Mouse (Mus musculus) adrenal gland, adult 18-20 months (tissue): Measurements from ENCODE around the gene Abcc5. TPM values are rescaled to one million over a fixed set of nuclear protein-coding genes. Genes with fewer than 3 reads are reported as not detected.
A peak's percentile ranks its signal among the peaks of the same experiment; 100 is the strongest.
"Not testable (repeated sequence)": the region's sequence is repeated elsewhere in the genome, so short reads cannot be mapped to it uniquely, and the experiment has no call there.

Experiments
- DNase-seq, 2 experiments: peaks; one replicate each; pipeline ENCODE4 v3.0.0; 2021 to 2022; ENCODE audit warnings: low spot score in 2 of 2
- total RNA-seq, 2 experiments: library from RNA; stranded (reverse); gene quantifications; 1 replicate in 1 of 2; 2 replicates in 1 of 2; pipeline ENCODE4 v1.2.3; 2021

Gene Abcc5
- total RNA-seq, 2 experiments from 2014 or later = 77.9 to 95.5 TPM

GRCm38 (mm10) chr16:20368221-20368620 lies 58.0 kb downstream of the Abcc5 start:
- DNase-seq = no peak

- no peak for DNase-seq
Observed at GRCm38 (mm10) chr16:20362121-20362520, 64.1 kb downstream of the Abcc5 start.

GRCm38 (mm10) chr16:20361496-20361895 lies 64.7 kb downstream of the Abcc5 start:
- not testable (repeated sequence) for DNase-seq

GRCm38 (mm10) chr16:20359643-20360295 lies 66.4 kb downstream of the Abcc5 start:
- DNase-seq = no peak

- no peak for DNase-seq
Observed at GRCm38 (mm10) chr16:20357837-20358236, 68.4 kb downstream of the Abcc5 start.

- no peak for DNase-seq
Observed at GRCm38 (mm10) chr16:20354762-20355161, 71.4 kb downstream of the Abcc5 start.

- DNase-seq = no peak
Observed at GRCm38 (mm10) chr16:20354011-20354410, 72.2 kb downstream of the Abcc5 start.

- no peak for DNase-seq
Observed at GRCm38 (mm10) chr16:20345464-20345863, 80.7 kb downstream of the Abcc5 start.

- DNase-seq = no peak
Observed at GRCm38 (mm10) chr16:20338616-20339015, 87.6 kb downstream of the Abcc5 start.

GRCm38 (mm10) chr16:20334918-20335317 lies 91.3 kb downstream of the Abcc5 start:
- DNase-seq = no peak

- no peak for DNase-seq
Observed at GRCm38 (mm10) chr16:20328306-20328705, 97.9 kb downstream of the Abcc5 start.

GRCm38 (mm10) chr16:20325286-20325685 lies 100.9 kb downstream of the Abcc5 start, which contains the start of gene Cyp2ab1:
TSS of gene Cyp2ab1 (minus strand) at chr16:20325404.
- no peak for DNase-seq

GRCm38 (mm10) chr16:20323907-20324306 lies 102.3 kb downstream of the Abcc5 start:
- DNase-seq = no peak

GRCm38 (mm10) chr16:20322274-20322673 lies 103.9 kb downstream of the Abcc5 start:
- DNase-seq = no peak

GRCm38 (mm10) chr16:20316770-20317169 lies 109.4 kb downstream of the Abcc5 start:
- DNase-seq = no peak

GRCm38 (mm10) chr16:20315266-20315665 lies 110.9 kb downstream of the Abcc5 start:
- no peak for DNase-seq

- DNase-seq = no peak
Observed at GRCm38 (mm10) chr16:20312272-20312671, 113.9 kb downstream of the Abcc5 start.

GRCm38 (mm10) chr16:20301770-20302649 lies 124.2 kb downstream of the Abcc5 start, which contains the start of gene Parl:
TSS of gene Parl (minus strand) at chr16:20302387.
- DNase-seq = peak; percentile 73 to 84

- no peak for DNase-seq
Observed at GRCm38 (mm10) chr16:20300076-20300475, 126.1 kb downstream of the Abcc5 start.
